22 mouse cellular contexts compared by ENCODE assay signal in the genomic region with DNA sequence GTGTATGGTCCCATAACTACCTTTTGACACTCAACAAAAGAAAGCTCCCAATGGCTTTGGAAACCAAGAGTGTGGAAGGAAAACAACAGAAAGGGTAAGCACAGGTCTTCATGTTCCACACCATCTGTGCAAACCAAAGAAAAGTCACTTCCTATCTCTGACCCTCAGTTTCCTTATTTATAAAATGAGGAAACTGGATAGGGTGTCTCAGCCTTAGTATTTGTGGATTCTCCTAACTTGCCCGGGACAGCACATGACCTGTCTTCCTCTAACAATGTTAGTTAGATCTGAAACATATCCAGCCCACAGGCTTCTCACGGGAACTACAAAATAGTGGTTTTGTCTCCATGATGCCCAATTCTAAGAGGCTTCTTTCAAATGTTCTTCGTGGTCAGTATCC. TPM values are rescaled to one million over a fixed set of nuclear protein-coding genes. Genes with fewer than 3 reads are reported as not detected.
"Had no signal": no experiment of that assay in that cellular context is flagged by ENCODE, and none has a peak within 500 bp of the region (broad histone marks: within the 10 kb centered on the region; RNA-seq: fewer than 3 reads in every experiment).

No protein-coding gene starts in this region.

- H3K4me3 ChIP-seq: layer of hippocampus, adult 2 months; limb, embryonic 10.5 days; limb, embryonic 13.5 days; lung, embryonic 15.5 days; midbrain, embryonic 12.5 days; midbrain, embryonic 15.5 days; neural tube, embryonic 13.5 days had no signal

- H3K27me3 ChIP-seq: limb, embryonic 13.5 days; lung, embryonic 15.5 days; midbrain, embryonic 12.5 days; midbrain, embryonic 15.5 days; neural tube, embryonic 13.5 days had no signal

- H3K36me3 ChIP-seq: limb, embryonic 10.5 days; limb, embryonic 13.5 days; lung, embryonic 15.5 days; midbrain, embryonic 12.5 days; midbrain, embryonic 15.5 days; neural tube, embryonic 13.5 days had no signal

- H3K4me1 ChIP-seq: limb, embryonic 10.5 days; lung, embryonic 15.5 days; midbrain, embryonic 12.5 days; midbrain, embryonic 15.5 days; neural tube, embryonic 13.5 days had no signal

- H3K27ac ChIP-seq: kidney, postnatal 0 days; layer of hippocampus, adult 2 months; limb, embryonic 10.5 days; limb, embryonic 13.5 days; liver, embryonic 14.5 days; lung, embryonic 15.5 days; midbrain, embryonic 12.5 days; midbrain, embryonic 15.5 days; neural tube, embryonic 13.5 days; stomach, postnatal 0 days had no signal

- H3K9ac ChIP-seq: limb, embryonic 13.5 days; liver, embryonic 14.5 days; liver, postnatal 0 days; lung, embryonic 15.5 days; midbrain, embryonic 12.5 days; midbrain, embryonic 15.5 days; neural tube, embryonic 13.5 days had no signal

- ATAC-seq: intestine, postnatal 0 days; liver, postnatal 0 days; midbrain, embryonic 15.5 days had no signal

- H3K9me3 ChIP-seq: limb, embryonic 10.5 days; limb, embryonic 13.5 days; lung, embryonic 15.5 days; midbrain, embryonic 12.5 days; midbrain, embryonic 15.5 days; neural tube, embryonic 13.5 days had no signal

- H3K4me2 ChIP-seq: limb, embryonic 13.5 days; liver, embryonic 11.5 days; lung, embryonic 15.5 days; midbrain, embryonic 12.5 days; midbrain, embryonic 15.5 days; neural tube, embryonic 13.5 days had no signal

- DNase-seq: kidney, adult 2 months; kidney, postnatal 25 days; layer of hippocampus, adult 9-11 months; liver, postnatal 0 days; retina, postnatal 1 day; right cerebral cortex, postnatal 25 days; thymus, adult 2 months; thymus, postnatal 14 days; thymus, postnatal 4 days had no signal

RNA-seq across cellular contexts. Expression of gene Ch25h, which starts 10.5 kb away (rescaled TPM):
- total RNA-seq: neutrophil, adult 5-6 weeks had no signal
